Mouse (Mus musculus) left cerebral cortex, adult 6 months (tissue): ENCODE measurements around the gene Acer3. TPM values are rescaled to one million over a fixed set of nuclear protein-coding genes. Genes with fewer than 3 reads are reported as not detected.

Experiments used
- long read RNA-seq, 2 experiments: library from polyadenylated mRNA; unstranded; transcript quantifications; one replicate each; pipeline ENCODE4 v2.0.0; 2019 to 2020
- polyA plus RNA-seq: library from polyadenylated mRNA; unstranded; fragments of <200 nt; fragmentation: Nextera tagmentation; gene quantifications from 2 replicates; pipeline ENCODE4 v1.2.3, GENCODE M21; 2021

Acer3 gene
- polyA plus RNA-seq = 13.9 and 16.4 TPM in 2 replicates
- long read RNA-seq, experiment 1, full-length matches to known transcripts = 25 of 38 reads
- long read RNA-seq, experiment 1, partial matches to known transcripts = 1 of 38 reads
- long read RNA-seq, experiment 1, other reads (novel, unspliced or antisense) = 12 of 38 reads
- long read RNA-seq, experiment 2, full-length matches to known transcripts = 10 of 17 reads
- long read RNA-seq, experiment 2, partial matches to known transcripts = 2 of 17 reads
- long read RNA-seq, experiment 2, other reads (novel, unspliced or antisense) = 5 of 17 reads

DNA sequence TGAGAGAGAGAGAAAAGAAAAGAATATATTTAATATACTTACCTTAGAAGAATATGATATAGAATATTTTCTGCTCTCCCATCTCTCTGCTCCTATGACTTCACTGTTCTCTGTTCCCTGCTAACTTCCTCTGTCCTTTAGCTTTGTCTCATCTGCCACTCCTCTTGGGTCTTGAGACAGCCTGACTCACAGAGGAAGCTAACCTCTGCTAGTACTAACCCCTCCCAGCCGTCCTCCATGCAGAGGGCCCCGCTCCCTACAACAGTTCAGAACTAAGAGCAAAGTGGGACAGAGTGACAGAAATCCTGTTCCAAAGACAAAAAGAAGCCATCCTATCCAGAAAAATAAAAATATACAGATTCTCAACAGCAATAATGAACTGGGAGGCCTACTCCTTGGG lies at the start of gene Acer3:
Gene Acer3, minus strand, starts transcription at position 126 of the 400 bp plus-strand sequence.

DNA sequence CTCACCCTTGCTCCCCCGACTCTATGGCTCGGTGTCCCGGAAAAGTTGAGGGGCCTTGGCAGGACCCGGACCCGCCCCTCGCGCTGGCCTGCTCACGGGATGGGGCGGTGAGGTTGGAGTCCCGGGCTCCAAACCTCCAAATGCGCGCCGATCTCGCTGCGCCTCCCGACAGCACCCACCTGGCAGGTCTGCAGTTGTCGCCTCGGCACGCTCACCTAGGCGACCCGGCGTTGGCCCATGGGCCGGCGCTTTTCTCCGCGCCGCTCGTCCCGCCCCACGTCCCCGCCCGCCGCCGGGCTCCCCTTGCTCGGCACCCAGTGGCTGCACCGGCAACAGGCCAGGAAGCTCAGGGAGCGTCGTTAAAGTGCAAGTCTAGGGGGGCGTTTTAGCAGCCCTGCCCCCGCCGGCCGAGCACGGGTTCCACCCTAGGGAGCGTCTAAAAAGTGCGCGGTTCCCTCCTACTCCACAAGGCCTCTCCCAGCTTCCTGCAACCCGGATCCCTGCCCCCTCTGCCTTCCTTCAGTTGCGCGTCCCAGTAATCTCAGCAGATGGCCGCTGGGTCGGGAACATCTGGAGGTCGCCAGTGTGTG lies 40.1 kb upstream of the Acer3 start, which contains the start of gene Tsku:
Gene Tsku, minus strand, starts transcription at position 266 of the 590 bp plus-strand sequence.

DNA sequence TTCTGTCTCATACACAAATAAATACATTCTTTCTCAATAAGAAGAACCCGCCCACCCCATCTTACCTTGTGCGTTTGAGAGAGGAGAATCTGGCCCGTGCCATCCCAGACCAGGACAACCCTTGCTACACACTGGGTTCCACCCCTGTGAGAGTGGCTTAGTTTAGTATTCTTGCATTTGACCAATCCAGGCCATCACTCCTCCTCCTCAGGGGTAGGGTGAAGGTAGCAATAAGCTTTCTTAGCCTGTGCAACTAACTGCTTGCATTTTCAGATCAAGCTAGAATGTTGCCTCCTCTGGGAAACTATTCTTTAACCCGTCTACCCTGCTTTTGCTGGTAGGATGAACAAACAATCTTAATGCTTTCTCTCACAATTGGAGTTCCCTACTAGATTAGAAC lies 121.6 kb downstream of the Acer3 start, which contains the start of gene B3gnt6:
Gene B3gnt6, minus strand, starts transcription at position 101 of the 400 bp plus-strand sequence.

DNA sequence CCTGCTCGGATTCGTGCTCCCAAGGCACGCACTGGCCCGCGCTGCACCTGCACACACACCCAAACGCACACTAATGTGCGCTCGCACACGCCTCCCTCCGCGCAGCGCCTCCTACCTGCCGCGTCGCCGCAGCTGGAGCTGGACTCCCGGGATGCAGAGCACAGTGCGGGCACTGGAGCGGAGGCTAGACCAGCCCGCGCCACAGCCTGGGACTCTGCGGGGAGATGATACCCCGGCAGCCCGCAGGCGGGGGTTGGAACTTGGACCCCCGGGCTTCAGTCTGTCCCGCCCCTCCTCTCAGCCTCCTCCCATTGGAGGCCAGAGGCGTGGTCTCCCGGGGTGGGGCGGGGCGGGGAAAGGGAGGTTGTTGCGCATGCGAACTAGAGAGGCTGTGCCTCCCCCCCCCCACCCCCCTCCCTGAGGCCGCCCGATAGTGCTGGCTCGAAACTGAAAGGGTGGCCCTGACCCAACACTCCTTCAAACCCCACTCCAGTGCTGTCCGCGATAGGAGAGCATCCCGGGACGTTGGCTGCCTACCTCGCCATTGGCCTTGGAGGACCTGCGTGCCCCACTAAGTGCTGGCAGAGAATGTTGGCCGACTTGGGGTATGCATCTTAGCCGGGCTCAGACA lies 143.0 kb downstream of the Acer3 start, which contains the start of gene Capn5:
Gene Capn5, minus strand, starts transcription at position 346 of the 631 bp plus-strand sequence.

Other genes with a start within 250 kb of the Acer3 start
- 6.5 and 7.1 TPM in 2 replicates for gene Myo7a, start 201.7 kb downstream of the Acer3 start, polyA plus RNA-seq
- gene Omp, start 175.7 kb downstream of the Acer3 start, polyA plus RNA-seq = 0.11 and 0.23 TPM in 2 replicates
- gene Capn5, start 142.9 kb downstream of the Acer3 start, polyA plus RNA-seq = 11.9 and 14.3 TPM in 2 replicates
- 0.25 and 0.46 TPM in 2 replicates for gene B3gnt6, start 121.7 kb downstream of the Acer3 start, polyA plus RNA-seq
- 2.1 and 2.2 TPM in 2 replicates for gene Tsku, start 40.1 kb upstream of the Acer3 start, polyA plus RNA-seq
- gene Gucy2d, start 119.2 kb upstream of the Acer3 start, polyA plus RNA-seq = not detected in 2 replicates
- 2.1 and 2.5 TPM in 2 replicates for gene Lrrc32, start 168.1 kb upstream of the Acer3 start, polyA plus RNA-seq